Mouse (Mus musculus) thymus, adult 2 months (tissue): ENCODE data around the gene Mavs.

Experiments
- CTCF ChIP-seq: fragments of 200-500 bp; IDR thresholded peaks from 2 replicates; pipeline ENCODE4 v1.5.1; 2012; ENCODE audit warnings: mild to moderate bottlenecking, control low read depth, low read length, moderate library complexity, borderline replicate concordance; ENCODE audit not compliant: control insufficient read depth, poor library complexity, insufficient read depth; ENCODE audit errors: extremely low read depth
- POLR2A ChIP-seq: fragments of 200-500 bp; IDR thresholded peaks from 2 replicates; pipeline ENCODE4 v1.6.1; 2012; ENCODE audit warnings: mild to moderate bottlenecking, low read length, control low read depth, moderate library complexity; ENCODE audit not compliant: control insufficient read depth, poor library complexity, insufficient read depth; ENCODE audit errors: extremely low read depth

- TF ChIP-seq CTCF (no peak), POLR2A (no peak)
Measured at GRCm38 (mm10) chr2:131296746-131297261, 62.9 kb downstream of the Mavs start.
